Mouse (Mus musculus) kidney, adult 2 months (tissue): ENCODE measurements at regions not wholly inside any gene's neighbourhood (a gene's known extent, or its start where the extent isn't known, plus 50 kb on each side); places are given as distances from the start of the nearest gene placed in this dataset.
"Not testable (repeated sequence)": the region's sequence is repeated elsewhere in the genome, so short reads cannot be mapped to it uniquely, and the experiment has no call there.

Experiments used
- DNase-seq: peaks from one replicate; pipeline ENCODE4 v3.0.0; 2021
- H3K27ac ChIP-seq: fragments of 200-500 bp; 2 replicates; pipeline ENCODE4 v1.5.1; 2012; ENCODE audit warnings: low read depth, low read length, control low read depth, inconsistent platforms; ENCODE audit not compliant: insufficient read depth
- H3K27me3 ChIP-seq: fragments of 200-500 bp; replicated peaks from 2 replicates; pipeline ENCODE4 v1.6.1; 2012; ENCODE audit warnings: mild to moderate bottlenecking, moderate library complexity, low read length, inconsistent platforms; ENCODE audit not compliant: control insufficient read depth, insufficient read depth
- H3K36me3 ChIP-seq: fragments of 200-500 bp; 2 replicates; pipeline ENCODE4 v1.6.1; 2012; ENCODE audit warnings: mild to moderate bottlenecking, moderate library complexity, low read length, inconsistent platforms; ENCODE audit not compliant: control insufficient read depth, insufficient read depth
- H3K4me1 ChIP-seq: fragments of 200-500 bp; 2 replicates; pipeline ENCODE4 v1.6.1; 2011; ENCODE audit warnings: low read length; ENCODE audit not compliant: control insufficient read depth, insufficient read depth
- H3K4me3 ChIP-seq: fragments of 200-500 bp; 2 replicates; pipeline ENCODE4 v1.5.1; 2011; ENCODE audit warnings: mild to moderate bottlenecking, low read depth, low read length, control low read depth; ENCODE audit not compliant: insufficient read depth
- CTCF ChIP-seq: fragments of 200-500 bp; conservative IDR thresholded peaks from 2 replicates; pipeline ENCODE4 v1.5.1; 2011; ENCODE audit warnings: low read depth, mild to moderate bottlenecking, control low read depth, low read length, moderate library complexity, mixed read lengths; ENCODE audit not compliant: insufficient read depth, insufficient read length
- POLR2A ChIP-seq: fragments of 200-500 bp; IDR thresholded peaks from one replicate; pipeline ENCODE4 v1.6.1; 2011; ENCODE audit warnings: low read depth, low read length, control low read depth
- WGBS: fragments of 180-500 bp; shearing (Covaris S2); methylation state at CpG from one replicate; pipeline ENCODE4 v1.1.7; 2018; 5-methylcytosine and 5-hydroxymethylcytosine counted together

GRCm38 (mm10) chr17:91333202-91333601 is 240.3 kb upstream of the Nrxn1 start:
- DNase-seq: no peak
- Histone ChIP-seq H3K4me3 (no peak overlapping the region), H3K36me3 (no peaks in the 10 kb centered on the region), H3K27ac (no peak overlapping the region), H3K4me1 (no peaks in the 10 kb centered on the region), H3K27me3 (no peaks in the 10 kb centered on the region)
- WGBS: 79% methylated on average over 1 of the region's 1 CpGs
- no peak for TF ChIP-seq POLR2A
- no peak for TF ChIP-seq CTCF

GRCm38 (mm10) chr17:91324377-91324776 is 231.5 kb upstream of the Nrxn1 start:
- H3K27ac ChIP-seq: no peak overlapping the region
- no peaks in the 10 kb centered on the region for H3K36me3 ChIP-seq
- H3K4me1 ChIP-seq: no peaks in the 10 kb centered on the region
- no peaks in the 10 kb centered on the region for H3K27me3 ChIP-seq
- DNase-seq: peak; percentile 26
- TF ChIP-seq CTCF (no peak), POLR2A (no peak)
- no peak overlapping the region for H3K4me3 ChIP-seq
- WGBS: 61% methylated on average over 1 of the region's 1 CpGs

GRCm38 (mm10) chr17:91286875-91287274 is 194.0 kb upstream of the Nrxn1 start:
- Histone ChIP-seq H3K27ac (no peak overlapping the region), H3K4me3 (no peak overlapping the region), H3K27me3 (no peaks in the 10 kb centered on the region)

GRCm38 (mm10) chr17:91274378-91274777 is 181.5 kb upstream of the Nrxn1 start:
- H3K4me3 ChIP-seq: no peak overlapping the region
- TF ChIP-seq CTCF: no peak
- no peaks in the 10 kb centered on the region for H3K27me3 ChIP-seq
- H3K27ac ChIP-seq: no peak overlapping the region
- DNase-seq: no peak
- H3K4me1 ChIP-seq: no peaks in the 10 kb centered on the region
- 84% methylated on average over 1 of the region's 1 CpGs for WGBS
- H3K36me3 ChIP-seq: no peaks in the 10 kb centered on the region

More at GRCm38 (mm10) chr17:91286875-91287274, 194.0 kb upstream of the Nrxn1 start:
- TF ChIP-seq POLR2A (no peak), CTCF (no peak)
- H3K36me3 ChIP-seq: no peaks in the 10 kb centered on the region
- no peaks in the 10 kb centered on the region for H3K4me1 ChIP-seq
- no peak for DNase-seq

- TF ChIP-seq CTCF (no peak), POLR2A (no peak)
- no peaks in the 10 kb centered on the region for H3K36me3 ChIP-seq
These were observed 145.8 kb upstream of the Nrxn1 start for GRCm38 (mm10) chr17:91238719-91239118.

GRCm38 (mm10) chr17:91236653-91237052 is 143.8 kb upstream of the Nrxn1 start:
- not testable (repeated sequence) for H3K4me3 ChIP-seq, H3K27me3 ChIP-seq, H3K36me3 ChIP-seq, DNase-seq, H3K27ac ChIP-seq, H3K4me1 ChIP-seq
- 95% methylated on average over 14 of the region's 14 CpGs for WGBS

More at GRCm38 (mm10) chr17:91238719-91239118, 145.8 kb upstream of the Nrxn1 start:
- Histone ChIP-seq H3K4me1 (no peaks in the 10 kb centered on the region), H3K27ac (no peak overlapping the region), H3K27me3 (no peaks in the 10 kb centered on the region), H3K4me3 (no peak overlapping the region)
- DNase-seq: no peak
- WGBS: 74% methylated on average over 2 of the region's 2 CpGs

GRCm38 (mm10) chr17:91226378-91226777 is 133.5 kb upstream of the Nrxn1 start:
- 75% methylated on average over 5 of the region's 5 CpGs for whole genome bisulfite sequencing
- no peak overlapping the region for H3K27ac ChIP-seq
- H3K4me3 ChIP-seq: no peak overlapping the region
- H3K27me3 ChIP-seq: no peaks in the 10 kb centered on the region
- TF ChIP-seq POLR2A (no peak), CTCF (no peak)
- H3K36me3 ChIP-seq: no peaks in the 10 kb centered on the region
- no peak for DNase-seq
- no peaks in the 10 kb centered on the region for H3K4me1 ChIP-seq

- Histone ChIP-seq H3K36me3 (no peaks in the 10 kb centered on the region), H3K27me3 (no peaks in the 10 kb centered on the region), H3K4me1 (no peaks in the 10 kb centered on the region), H3K27ac (no peak overlapping the region), H3K4me3 (no peak overlapping the region)
- 79% methylated on average over 4 of the region's 4 CpGs for WGBS
- TF ChIP-seq CTCF: no peak
- no peak for TF ChIP-seq POLR2A
- no peak for DNase-seq
These were observed 133.0 kb upstream of the Nrxn1 start for GRCm38 (mm10) chr17:91225916-91226315.
